In the genomic region with DNA sequence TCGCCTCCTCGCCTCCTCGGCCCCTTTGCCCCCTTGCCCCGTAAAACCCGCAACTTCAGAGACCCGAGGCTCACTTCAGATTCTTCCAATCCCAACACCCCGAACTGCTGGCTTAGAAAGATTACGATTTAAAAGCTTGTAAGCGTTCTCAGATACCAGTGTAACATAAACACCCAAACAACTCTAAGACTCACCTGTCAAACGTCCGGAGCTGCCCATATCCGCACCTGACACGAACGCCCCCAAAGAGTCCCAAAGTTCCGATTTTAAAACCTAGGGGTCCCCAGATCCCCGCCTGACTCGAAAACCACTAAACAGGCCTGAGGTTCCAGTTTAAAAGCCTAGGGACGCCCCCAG, we compare ENCODE assay signal across 8 mouse cellular contexts. TPM values are rescaled to one million over a fixed set of nuclear protein-coding genes. Genes with fewer than 3 reads are reported as not detected.
DNase-seq lines count a peak whose midpoint lies in the region; ATAC-seq and TF ChIP-seq lines count a peak whose summit lies in the region.

No protein-coding gene starts in this region.

- H3K4me3 ChIP-seq in gastrocnemius, adult 2 months = peak overlapping the region; percentile 89
- H3K4me3 ChIP-seq in thymus, adult 2 months (ENCODE audit: control insufficient read depth, insufficient read depth, low read length) = peak overlapping the region; percentile 95
- H3K4me3 ChIP-seq in limb, embryonic 13.5 days = peak overlapping the region; percentile 96
- peak overlapping the region; percentile 79 for H3K4me3 ChIP-seq in stomach, embryonic 15.5 days (replicated peaks)

- H3K9ac ChIP-seq in limb, embryonic 13.5 days = peak overlapping the region; percentile 94
- H3K9ac ChIP-seq in stomach, embryonic 15.5 days = no peak overlapping the region

- peak overlapping the region; percentile 87 for H3K4me2 ChIP-seq in limb, embryonic 13.5 days (replicated peaks)
- H3K4me2 ChIP-seq in stomach, embryonic 15.5 days = peak overlapping the region; percentile 78

- H3K4me1 ChIP-seq in thymus, adult 2 months (replicated peaks; ENCODE audit: control insufficient read depth, insufficient read depth, low read length) = peaks cover 12% of the 10 kb centered on the region
- H3K4me1 ChIP-seq in limb, embryonic 13.5 days = peaks cover 36% of the 10 kb centered on the region
- H3K4me1 ChIP-seq in stomach, embryonic 15.5 days = peaks cover 5% of the 10 kb centered on the region; the same call in 1 of the 2 replicates

- H3K27ac ChIP-seq in gastrocnemius, adult 2 months = peak overlapping the region; percentile 98
- no peak overlapping the region for H3K27ac ChIP-seq in thymus, adult 2 months (ENCODE audit: control insufficient read depth, insufficient read depth, low read length)
- no peak overlapping the region for H3K27ac ChIP-seq in limb, embryonic 13.5 days
- no peak overlapping the region for H3K27ac ChIP-seq in stomach, embryonic 15.5 days

- no peak for TF ChIP-seq CTCF in gastrocnemius, adult 2 months (IDR thresholded peaks at IDR 0.05)
- TF ChIP-seq CTCF in thymus, adult 2 months (IDR thresholded peaks at IDR 0.05; ENCODE audit: borderline replicate concordance, control insufficient read depth, extremely low read depth, insufficient read depth, low read length, poor library complexity) = no peak

- H3K9me3 ChIP-seq in limb, embryonic 13.5 days = no peaks in the 10 kb centered on the region
- no peaks in the 10 kb centered on the region for H3K9me3 ChIP-seq in stomach, embryonic 15.5 days

- no peaks in the 10 kb centered on the region for H3K27me3 ChIP-seq in thymus, adult 2 months (ENCODE audit: control insufficient read depth, insufficient read depth, low read length)
- no peaks in the 10 kb centered on the region for H3K27me3 ChIP-seq in limb, embryonic 13.5 days
- no peaks in the 10 kb centered on the region for H3K27me3 ChIP-seq in stomach, embryonic 15.5 days (replicated peaks)

- H3K36me3 ChIP-seq in thymus, adult 2 months (ENCODE audit: control insufficient read depth, insufficient read depth, low read length) = no peaks in the 10 kb centered on the region
- H3K36me3 ChIP-seq in limb, embryonic 13.5 days = no peaks in the 10 kb centered on the region
- H3K36me3 ChIP-seq in stomach, embryonic 15.5 days = no peaks in the 10 kb centered on the region

- WGBS in thymus, adult 2 months = 2% methylated on average over 18 of the region's 18 CpGs
- WGBS in limb, embryonic 13.5 days = 1% methylated on average over 18 of the region's 18 CpGs
- WGBS in stomach, embryonic 15.5 days = 2% methylated on average over 18 of the region's 18 CpGs

- TF ChIP-seq POLR2A in thymus, adult 2 months (IDR thresholded peaks at IDR 0.05; ENCODE audit: control insufficient read depth, extremely low read depth, insufficient read depth, low read length, poor library complexity) = no peak

- DNase-seq in gastrocnemius, adult 2 months = no peak
- no peak for DNase-seq in gastrocnemius, adult 18-20 months (ENCODE audit: low spot score)
- DNase-seq in thymus, adult 2 months = no peak
- DNase-seq in thymus, adult 18-20 months = no peak
- no peak for DNase-seq in urinary bladder, adult 2 months (ENCODE audit: low spot score)
- no peak for DNase-seq in layer of hippocampus, adult 9-10 months (ENCODE audit: low spot score)

- intact Hi-C loops in gastrocnemius, adult 2 months (cut with DNase I) = loop anchor here (1.0 to 5.0 kb wide), 2 partner anchors 42 to 58 kb away; no protein-coding TSS in a partner anchor

- peak; percentile 24 for ATAC-seq in limb, embryonic 13.5 days (ENCODE audit: low FRiP score, low read depth)
- peak; percentile 11; the same call in 1 of the 2 replicates for ATAC-seq in stomach, embryonic 15.5 days (ENCODE audit: insufficient read depth, low FRiP score, low read depth)

RNA-seq across cellular contexts. Expression of gene Insr, which starts 0.3 kb away (rescaled TPM):
- total RNA-seq in gastrocnemius, adult 2 months (2021) = 10 to 100 TPM; 54.4 to 63.5 TPM
- 10 to 100 TPM; 53.7 to 56.4 TPM for total RNA-seq in gastrocnemius, adult 18-20 months (2021)
- polyA plus RNA-seq in thymus, adult 2 months (2012; rRNA removed) = 22.0 and 26.3 TPM in 2 replicates
- polyA plus RNA-seq in limb, embryonic 13.5 days (2015; fragmentation: Nextera tagmentation; extraction: Ambion mirVana) = 38.4 and 40.2 TPM in 2 replicates
- 37.9 and 40.2 TPM in 2 replicates for polyA plus RNA-seq in stomach, embryonic 15.5 days (2015; fragmentation: Nextera tagmentation; extraction: Ambion mirVana)
- polyA plus RNA-seq in urinary bladder, adult 2 months (2012; rRNA removed) = 16.8 and 21.8 TPM in 2 replicates
